Mouse (Mus musculus) CD4-positive, CD25-positive, alpha-beta regulatory T cell, adult 2 months (primary cell): ENCODE measurements around the gene Pmf1.

Source experiments
- DNase-seq: peaks from one replicate; pipeline ENCODE4 v3.0.0-alpha.2; 2012; ENCODE audit warnings: low read depth, low spot score

The Pmf1 gene

DNA sequence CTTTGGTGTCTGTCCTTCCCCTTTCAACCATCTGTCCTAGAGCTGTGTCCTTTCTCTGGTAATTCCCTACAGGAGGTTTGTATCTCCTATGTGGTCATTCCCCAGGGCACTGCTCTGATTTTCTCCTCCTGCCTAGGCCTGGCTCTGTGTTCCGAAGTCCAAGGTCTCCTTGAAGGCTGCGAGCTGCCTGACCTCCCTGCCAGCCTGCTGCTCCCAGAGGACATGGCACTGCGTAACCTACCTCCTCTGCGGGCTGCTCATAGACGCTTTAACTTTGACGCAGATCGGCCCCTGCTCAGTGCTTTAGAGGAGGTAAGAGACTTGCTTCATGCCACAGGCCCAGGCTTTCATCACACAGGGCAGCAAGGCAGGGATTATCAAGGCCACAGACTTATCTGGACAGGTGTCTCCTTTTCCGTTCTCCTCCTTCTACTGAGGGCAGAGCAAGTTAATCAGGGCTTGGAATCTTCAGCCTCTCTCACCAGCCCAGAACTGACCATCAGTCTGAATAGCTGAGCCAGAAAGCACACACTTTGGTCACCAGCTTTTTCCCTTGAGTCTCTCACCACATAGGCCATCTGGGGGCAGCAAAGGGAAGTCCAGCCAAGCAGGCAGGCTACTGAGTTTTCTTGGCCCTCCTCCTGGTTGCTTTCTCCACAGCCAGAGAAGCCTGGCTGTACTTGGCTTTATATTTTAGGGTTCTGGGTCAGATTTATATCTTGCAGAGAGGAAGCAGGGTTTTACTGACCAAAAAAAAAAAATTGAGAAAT lies 55.5 kb downstream of the Pmf1 start:
- DNase-seq, result no peak

GRCm38 (mm10) chr3:88352907-88353306 lies 57.2 kb downstream of the Pmf1 start:
- DNase-seq, result no peak

DNA sequence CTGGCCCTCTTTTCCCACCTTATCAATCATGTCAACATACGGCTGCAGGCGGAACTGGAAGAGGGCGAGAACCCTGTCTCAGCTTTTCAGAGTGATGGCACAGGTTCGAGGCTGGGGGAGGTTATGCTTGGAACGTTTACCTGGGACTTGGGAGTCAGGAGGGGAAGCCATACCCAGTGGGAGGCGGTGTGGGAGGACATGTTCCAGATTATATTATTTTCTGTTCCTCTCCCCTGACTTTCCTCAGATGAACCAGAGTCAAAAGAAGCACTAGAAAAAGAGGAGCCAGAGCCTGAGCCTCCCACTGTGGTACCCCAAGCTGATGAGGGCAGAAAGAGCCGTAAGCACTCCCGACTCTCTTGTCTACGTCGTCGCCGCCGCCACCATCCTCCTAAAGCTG lies 59.4 kb downstream of the Pmf1 start:
- no peak for DNase-seq
